Mouse (Mus musculus) Patski (cell line): Measurements from ENCODE around the gene Ptprf. TPM values are rescaled to one million over a fixed set of nuclear protein-coding genes. Genes with fewer than 3 reads are reported as not detected.

Experiments used
- ATAC-seq: fragments of 100-300 bp; one replicate; pipeline ENCODE4 v1.8.0; 2021
- CTCF ChIA-PET: fragments of 350-600 bp; sonication (Branson Sonifier 250); formaldehyde crosslinking; loops from one replicate; lab custom pipeline; 2022; ENCODE audit warnings: inconsistent platforms; lab: Charles Lee
- POLR2A ChIA-PET: fragments of 350-600 bp; sonication (Branson Sonifier 250); formaldehyde crosslinking; loops from one replicate; lab custom pipeline; 2022; ENCODE audit warnings: antibody characterized with exemption, inconsistent platforms; lab: Charles Lee
- DNase-seq: peaks from one replicate; pipeline ENCODE4 v3.0.0-alpha.2; 2011; ENCODE audit warnings: low read depth, low spot score
- H3K27me3 ChIP-seq: fragments of 371-371 bp; one replicate; pipeline ENCODE4 v1.5.1; 2021
- CTCF ChIP-seq: fragments of 100-300 bp; IDR thresholded peaks from one replicate; pipeline ENCODE4 v1.5.1; 2021
- in situ Hi-C: fragments of 300-500 bp; cut with MboI; formaldehyde crosslinking; loops from 3 replicates; pipeline ENCODE4 v1.11.1; 2018; ENCODE audit warnings: low pct_unique_long_range_greater_than_20kb, mixed read lengths
- polyA plus RNA-seq: library from polyadenylated mRNA; unstranded; gene quantifications from one replicate; pipeline ENCODE4 v1.2.3, GENCODE M21; 2021

The Ptprf gene
- 5.9 TPM for polyA plus RNA-seq

GRCm38 (mm10) chr4:118291231-118291630, at the start of gene Ptprf:
TSS of gene Ptprf (minus strand) at chr4:118291405.
- in situ Hi-C loops, result loop anchor here (5.0 to 10.0 kb wide), 3 partner anchors 74 to 356 kb away; no protein-coding TSS in a partner anchor
- ATAC-seq, result peak; percentile 31
- no peak for TF ChIP-seq CTCF

GRCm38 (mm10) chr4:118336658-118337057, 45.5 kb upstream of the Ptprf start:
- CTCF ChIA-PET, result interaction anchor here (0.6 to 1.7 kb wide), 6 partner anchors 12 to 158 kb away, joined by 3 to 4 read pairs (median 3); partner anchors contain the start of gene Kdm4a
- no peaks in the 10 kb centered on the region for H3K27me3 ChIP-seq
- in situ Hi-C loops, result no loop called here
- peak; percentile 15 for DNase-seq
- TF ChIP-seq CTCF, result peak; percentile 76
- no peak for ATAC-seq
- POLR2A ChIA-PET, result no interaction called here

More at GRCm38 (mm10) chr4:118291231-118291630, at the start of gene Ptprf:
- no peak for DNase-seq
- CTCF ChIA-PET, result no interaction called here
- H3K27me3 ChIP-seq, result no peaks in the 10 kb centered on the region
- POLR2A ChIA-PET, result interaction anchor here (0.6 kb wide), 1 partner anchor 13 kb away, joined by 4 read pairs; no protein-coding TSS in a partner anchor

GRCm38 (mm10) chr4:118335991-118336390, 44.8 kb upstream of the Ptprf start:
- no peak for TF ChIP-seq CTCF

GRCm38 (mm10) chr4:118331777-118332176, 40.6 kb upstream of the Ptprf start:
- CTCF ChIA-PET, result interaction anchor here (1.1 to 2.0 kb wide), 3 partner anchors 37 to 152 kb away, joined by 3 to 5 read pairs (median 4); partner anchors contain the start of gene Kdm4a
- POLR2A ChIA-PET, result interaction anchor here (0.6 to 1.8 kb wide), 2 partner anchors 10 to 156 kb away, joined by 3 to 12 read pairs; no protein-coding TSS in a partner anchor
- TF ChIP-seq CTCF, result no peak
- H3K27me3 ChIP-seq, result no peaks in the 10 kb centered on the region
- in situ Hi-C loops, result no loop called here
- DNase-seq (peak; percentile 78), ATAC-seq (peak; percentile 90)

More at GRCm38 (mm10) chr4:118335991-118336390, 44.8 kb upstream of the Ptprf start:
- H3K27me3 ChIP-seq, result no peaks in the 10 kb centered on the region
- CTCF ChIA-PET, result interaction anchor here (0.6 to 1.7 kb wide), 6 partner anchors 11 to 157 kb away, joined by 3 to 4 read pairs (median 3); partner anchors contain the start of gene Kdm4a
- POLR2A ChIA-PET, result no interaction called here
- in situ Hi-C loops, result no loop called here
- DNase-seq, result no peak
- no peak for ATAC-seq

- TF ChIP-seq CTCF, result no peak
- POLR2A ChIA-PET, result no interaction called here
- ATAC-seq (no peak), DNase-seq (peak; percentile 35)
- in situ Hi-C loops, result no loop called here
- CTCF ChIA-PET, result no interaction called here
- H3K27me3 ChIP-seq, result no peaks in the 10 kb centered on the region
Observed at GRCm38 (mm10) chr4:118326476-118326875, 35.3 kb upstream of the Ptprf start.

GRCm38 (mm10) chr4:118320636-118321035, 29.4 kb upstream of the Ptprf start:
- CTCF ChIA-PET, result no interaction called here

GRCm38 (mm10) chr4:118319706-118320344, 28.6 kb upstream of the Ptprf start:
- ATAC-seq (no peak), DNase-seq (no peak)
- ChIA-PET POLR2A (no interaction called here), CTCF (no interaction called here)
- in situ Hi-C loops, result no loop called here
- H3K27me3 ChIP-seq, result peaks cover 12% of the 10 kb centered on the region
- TF ChIP-seq CTCF, result no peak

More at GRCm38 (mm10) chr4:118320636-118321035, 29.4 kb upstream of the Ptprf start:
- in situ Hi-C loops, result no loop called here
- peaks cover 12% of the 10 kb centered on the region for H3K27me3 ChIP-seq
- ATAC-seq (no peak), DNase-seq (no peak)
- POLR2A ChIA-PET, result no interaction called here
- TF ChIP-seq CTCF, result no peak

- DNase-seq, result no peak
- ChIA-PET POLR2A (no interaction called here), CTCF (no interaction called here)
- peaks cover 15% of the 10 kb centered on the region for H3K27me3 ChIP-seq
- no peak for ATAC-seq
- in situ Hi-C loops, result no loop called here
- no peak for TF ChIP-seq CTCF
Observed at GRCm38 (mm10) chr4:118316662-118317061, 25.5 kb upstream of the Ptprf start.

GRCm38 (mm10) chr4:118315286-118315685, 24.1 kb upstream of the Ptprf start:
- TF ChIP-seq CTCF, result no peak
- H3K27me3 ChIP-seq, result peaks cover 15% of the 10 kb centered on the region
- ChIA-PET POLR2A (interaction anchor here (0.8 kb wide), 1 partner anchor 10 kb away, joined by 3 read pairs; no protein-coding TSS in a partner anchor), CTCF (no interaction called here)
- DNase-seq (no peak), ATAC-seq (no peak)
- in situ Hi-C loops, result no loop called here

GRCm38 (mm10) chr4:118310461-118310860, 19.3 kb upstream of the Ptprf start:
- no peak for ATAC-seq
- POLR2A ChIA-PET, result no interaction called here
- DNase-seq, result no peak
- in situ Hi-C loops, result no loop called here
- CTCF ChIA-PET, result no interaction called here
- no peak for TF ChIP-seq CTCF
- H3K27me3 ChIP-seq, result peaks cover 3% of the 10 kb centered on the region
